Mouse (Mus musculus): ENCODE data around the gene Id1. TPM values are rescaled to one million over a fixed set of nuclear protein-coding genes. Genes with fewer than 3 reads are reported as not detected.

Id1 gene
- polyA plus RNA-seq, 1 experiment from 2014 or later = 123 TPM

DNA sequence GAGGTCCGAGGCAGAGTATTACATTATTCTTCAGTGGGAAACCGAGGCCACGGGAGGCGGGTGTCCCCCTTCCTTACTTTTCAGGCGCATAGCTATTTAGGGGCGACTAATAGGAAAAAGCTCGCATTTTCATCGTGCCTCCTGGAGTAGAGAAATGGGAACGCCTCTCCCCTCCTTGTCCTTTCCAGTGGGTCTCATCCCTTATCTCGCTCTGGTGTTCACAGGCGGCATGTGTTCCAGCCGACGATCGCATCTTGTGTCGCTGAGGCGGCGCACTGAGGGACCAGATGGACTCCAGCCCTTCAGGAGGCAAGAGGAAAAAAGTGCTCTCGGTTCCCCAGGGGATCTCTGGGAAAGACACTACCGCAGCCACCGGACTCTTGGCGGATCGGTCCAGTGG lies 697 bp downstream of the Id1 start:
- H3K9ac ChIP-seq = peak overlapping the region; percentile 70
- peak overlapping the region; percentile 79 for H3K4me2 ChIP-seq
- WGBS = under 1% methylated on average over 22 of the region's 22 CpGs
- no peak for TF ChIP-seq CTCF (IDR thresholded peaks at IDR 0.05; ENCODE audit: low read depth)
- H3K4me3 ChIP-seq (ENCODE audit: low read depth, low read length) = peak overlapping the region; percentile 69
- H3K4me1 ChIP-seq (ENCODE audit: insufficient read depth) = peaks cover 40% of the 10 kb centered on the region
- peaks cover 3% of the 10 kb centered on the region; the same call in 1 of the 2 replicates for H3K36me3 ChIP-seq (ENCODE audit: insufficient read depth)
- no peaks in the 10 kb centered on the region for H3K9me3 ChIP-seq (ENCODE audit: low read depth, low read length)
- peak overlapping the region; percentile 85 for H3K27ac ChIP-seq (ENCODE audit: low read depth)
- H3K27me3 ChIP-seq (ENCODE audit: insufficient read depth, low read length) = no peaks in the 10 kb centered on the region
- ATAC-seq (ENCODE audit: insufficient read depth) = no peak
- DNase-seq = peak; percentile 58

DNA sequence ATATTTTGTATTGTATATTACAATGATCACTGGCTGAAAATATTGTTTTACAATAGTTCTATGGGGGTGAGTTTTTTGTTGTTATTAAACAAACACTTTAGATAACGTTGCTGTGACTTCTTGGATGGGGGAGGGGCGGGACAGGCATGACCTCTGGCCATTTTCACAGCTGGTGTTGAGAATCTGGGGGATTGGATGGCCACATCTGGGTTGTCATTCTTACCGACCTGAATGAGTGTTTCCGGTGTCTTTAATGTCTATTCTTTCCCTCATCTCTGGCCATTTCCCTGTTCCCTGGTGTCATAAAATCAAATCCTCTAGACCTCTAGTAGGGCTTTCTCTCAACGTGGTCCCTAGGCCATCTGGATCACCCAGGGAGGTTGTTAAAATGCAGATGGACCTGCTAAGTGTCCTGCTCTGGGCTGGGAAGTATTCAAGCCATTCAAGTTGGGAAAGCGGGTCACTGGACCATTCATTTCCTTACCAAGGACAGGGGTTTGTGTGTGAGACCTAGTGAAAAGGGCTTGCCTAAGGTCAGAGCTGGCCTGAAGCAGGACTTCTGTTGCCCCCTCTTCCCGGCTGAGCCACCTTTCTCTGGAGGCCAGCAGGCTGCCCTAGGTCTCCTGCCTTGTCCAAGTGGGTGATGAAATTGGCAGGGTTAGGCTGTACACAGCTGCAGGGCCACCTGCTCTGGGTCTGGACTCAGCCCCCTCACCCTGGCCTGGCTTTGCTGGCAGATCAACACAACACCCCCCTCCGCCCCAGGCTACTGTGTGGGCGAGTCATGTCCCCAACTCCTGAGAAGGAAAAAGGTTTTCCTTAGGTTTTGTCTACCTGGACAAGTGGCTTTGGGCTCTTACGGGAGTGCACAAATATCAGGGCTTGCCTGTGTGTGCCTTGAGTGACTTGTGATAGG lies 1.5 kb downstream of the Id1 start:
- Histone ChIP-seq H3K27ac (ENCODE audit: low read depth) (peak overlapping the region; percentile 85), H3K4me1 (ENCODE audit: insufficient read depth) (peaks cover 47% of the 10 kb centered on the region), H3K27me3 (ENCODE audit: insufficient read depth, low read length) (no peaks in the 10 kb centered on the region), H3K4me2 (peak overlapping the region; percentile 79), H3K4me3 (ENCODE audit: low read depth, low read length) (peak overlapping the region; percentile 69), H3K9me3 (ENCODE audit: low read depth, low read length) (no peaks in the 10 kb centered on the region), H3K9ac (peak overlapping the region; percentile 70), H3K36me3 (ENCODE audit: insufficient read depth) (peaks cover 3% of the 10 kb centered on the region; the same call in 1 of the 2 replicates)
- no peak for TF ChIP-seq CTCF (IDR thresholded peaks at IDR 0.05; ENCODE audit: low read depth)
- DNase-seq (peak; percentile 42), ATAC-seq (ENCODE audit: insufficient read depth) (no peak)
- 8% methylated on average over 10 of the region's 10 CpGs for WGBS

DNA sequence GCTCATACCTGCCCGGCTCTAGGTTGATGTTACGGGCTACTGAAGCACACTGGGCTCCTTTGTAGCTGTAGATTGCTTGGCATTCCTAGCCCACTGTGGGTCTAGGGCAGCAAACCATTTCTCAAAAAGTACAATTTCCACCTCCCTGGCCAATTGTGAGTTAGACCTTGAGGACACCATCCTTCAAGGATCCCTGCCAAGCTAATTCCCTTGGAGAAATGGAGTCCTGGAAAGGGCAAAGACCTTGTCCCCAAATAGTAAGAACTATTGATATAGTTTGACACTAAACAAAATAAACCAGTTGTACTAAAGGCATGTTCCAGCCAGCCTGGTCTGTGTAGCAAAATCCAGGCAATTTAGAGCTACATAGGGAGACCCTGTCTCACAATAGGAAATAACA lies 2.3 kb downstream of the Id1 start:
- WGBS = 49% methylated on average over 2 of the region's 2 CpGs
- Histone ChIP-seq H3K4me3 (ENCODE audit: low read depth, low read length) (peak overlapping the region; percentile 69), H3K4me2 (peak overlapping the region; percentile 79), H3K36me3 (ENCODE audit: insufficient read depth) (peaks cover 3% of the 10 kb centered on the region; the same call in 1 of the 2 replicates), H3K27me3 (ENCODE audit: insufficient read depth, low read length) (no peaks in the 10 kb centered on the region), H3K9ac (peak overlapping the region; percentile 70), H3K9me3 (ENCODE audit: low read depth, low read length) (no peaks in the 10 kb centered on the region), H3K4me1 (ENCODE audit: insufficient read depth) (peaks cover 47% of the 10 kb centered on the region), H3K27ac (ENCODE audit: low read depth) (peak overlapping the region; percentile 85)
- no peak for TF ChIP-seq CTCF (IDR thresholded peaks at IDR 0.05; ENCODE audit: low read depth)
- DNase-seq (no peak), ATAC-seq (ENCODE audit: insufficient read depth) (no peak)

DNA sequence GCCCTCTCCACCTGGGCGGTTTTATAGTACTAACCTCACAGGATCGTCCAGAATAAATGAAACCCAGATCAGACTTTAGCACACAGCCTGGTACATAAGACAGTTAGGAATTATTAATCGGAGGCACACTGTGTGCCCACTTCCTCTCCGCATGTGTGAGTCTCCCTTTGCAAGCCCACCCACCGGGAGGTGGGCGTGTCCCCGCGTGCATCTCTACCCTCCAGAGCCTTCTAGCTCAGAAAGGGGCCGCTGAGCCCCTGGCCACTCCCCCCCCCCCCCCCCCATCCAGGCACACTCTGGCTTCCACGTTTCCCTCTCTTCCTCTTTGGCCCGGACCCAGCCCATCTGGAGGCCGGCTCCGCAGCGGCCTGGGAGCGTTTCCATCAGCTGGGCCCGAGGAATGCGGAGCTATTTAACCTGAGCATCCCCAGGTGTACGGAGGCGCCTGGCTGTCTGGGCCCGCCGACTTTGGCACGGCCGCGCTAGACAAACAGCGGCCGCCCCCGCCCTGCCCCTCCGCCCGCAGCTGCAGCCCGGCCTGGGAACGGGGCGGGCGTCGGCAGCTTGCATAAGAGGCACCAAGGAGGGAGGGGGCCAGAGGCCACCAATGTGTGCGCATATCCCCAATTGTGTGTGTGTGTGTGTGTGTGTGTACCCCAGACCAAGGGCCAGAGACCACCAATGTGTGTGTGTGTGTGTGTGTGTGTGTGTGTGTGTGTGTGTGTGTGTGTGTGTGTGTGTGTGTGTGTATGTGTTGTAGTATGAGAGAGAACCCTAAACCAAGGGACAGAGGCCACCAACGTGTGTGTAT lies 3.2 kb downstream of the Id1 start:
- H3K4me3 ChIP-seq (ENCODE audit: low read depth, low read length) = peak overlapping the region; percentile 69
- no peaks in the 10 kb centered on the region for H3K9me3 ChIP-seq (ENCODE audit: low read depth, low read length)
- peak; percentile 54 for ATAC-seq (ENCODE audit: insufficient read depth)
- TF ChIP-seq CTCF (IDR thresholded peaks at IDR 0.05; ENCODE audit: low read depth) = no peak
- H3K27me3 ChIP-seq (ENCODE audit: insufficient read depth, low read length) = no peaks in the 10 kb centered on the region
- peak; percentile 93 for DNase-seq
- peak overlapping the region; percentile 85 for H3K27ac ChIP-seq (ENCODE audit: low read depth)
- peak overlapping the region; percentile 79 for H3K4me2 ChIP-seq
- peaks cover 43% of the 10 kb centered on the region for H3K4me1 ChIP-seq (ENCODE audit: insufficient read depth)
- under 1% methylated on average over 34 of the region's 36 CpGs for WGBS
- peaks cover 3% of the 10 kb centered on the region; the same call in 1 of the 2 replicates for H3K36me3 ChIP-seq (ENCODE audit: insufficient read depth)
- peak overlapping the region; percentile 70 for H3K9ac ChIP-seq

DNA sequence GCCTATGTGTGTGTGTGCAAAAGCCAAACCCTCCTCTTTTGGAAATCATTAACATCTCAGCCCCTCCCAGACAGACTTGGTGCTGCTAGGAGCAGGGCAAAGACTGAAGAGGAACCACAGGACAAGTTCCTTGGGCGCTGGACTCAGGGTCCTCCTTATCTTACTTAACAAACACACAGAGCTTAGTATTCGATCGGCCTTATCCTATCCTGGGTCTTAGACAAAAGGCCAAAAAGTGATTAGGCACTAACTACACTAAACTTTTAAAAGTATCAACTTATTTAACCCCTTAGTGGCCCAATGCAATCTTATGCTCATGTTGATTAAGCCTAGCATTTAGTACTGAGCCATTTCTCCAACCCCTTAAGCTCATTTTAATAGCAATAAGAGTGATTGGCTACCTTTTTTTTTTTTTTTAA lies 3.8 kb downstream of the Id1 start:
- Histone ChIP-seq H3K36me3 (ENCODE audit: insufficient read depth) (peaks cover 3% of the 10 kb centered on the region; the same call in 1 of the 2 replicates), H3K4me3 (ENCODE audit: low read depth, low read length) (peak overlapping the region; percentile 69; the same call in 1 of the 2 replicates), H3K27me3 (ENCODE audit: insufficient read depth, low read length) (no peaks in the 10 kb centered on the region), H3K4me2 (peak overlapping the region; percentile 79), H3K9ac (peak overlapping the region; percentile 8; the same call in 1 of the 2 replicates), H3K9me3 (ENCODE audit: low read depth, low read length) (no peaks in the 10 kb centered on the region), H3K27ac (ENCODE audit: low read depth) (peak overlapping the region; percentile 85), H3K4me1 (ENCODE audit: insufficient read depth) (peaks cover 38% of the 10 kb centered on the region)
- TF ChIP-seq CTCF (IDR thresholded peaks at IDR 0.05; ENCODE audit: low read depth) = no peak
- DNase-seq (peak; percentile 76), ATAC-seq (ENCODE audit: insufficient read depth) (peak; percentile 32)
- 5% methylated on average over 3 of the region's 3 CpGs for WGBS

DNA sequence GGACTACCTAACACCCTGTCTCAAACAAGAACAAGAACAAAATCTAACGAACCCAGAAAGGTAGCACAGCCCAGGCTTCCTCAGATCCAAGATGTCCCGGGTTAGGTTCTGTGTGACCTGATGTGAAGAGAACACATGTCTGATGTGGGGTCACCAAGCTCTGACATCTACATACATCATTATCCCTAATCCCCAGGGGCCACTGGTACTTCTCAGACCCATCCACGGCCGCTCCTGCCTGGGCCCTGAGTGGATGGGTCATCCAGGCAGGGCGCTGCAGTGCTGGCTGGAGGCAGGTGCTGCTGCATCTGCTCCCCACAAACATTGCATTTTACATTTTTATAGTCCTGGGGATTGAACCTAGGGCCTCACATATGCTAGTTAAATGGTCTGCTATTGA lies 4.4 kb downstream of the Id1 start:
- TF ChIP-seq CTCF (IDR thresholded peaks at IDR 0.05; ENCODE audit: low read depth) = no peak
- ATAC-seq (ENCODE audit: insufficient read depth) (no peak), DNase-seq (no peak)
- Histone ChIP-seq H3K27ac (ENCODE audit: low read depth) (peak overlapping the region; percentile 85; the same call in 1 of the 2 replicates), H3K9ac (no peak overlapping the region), H3K36me3 (ENCODE audit: insufficient read depth) (peaks cover 3% of the 10 kb centered on the region; the same call in 1 of the 2 replicates), H3K27me3 (ENCODE audit: insufficient read depth, low read length) (no peaks in the 10 kb centered on the region), H3K4me3 (ENCODE audit: low read depth, low read length) (no peak overlapping the region), H3K9me3 (ENCODE audit: low read depth, low read length) (no peaks in the 10 kb centered on the region), H3K4me1 (ENCODE audit: insufficient read depth) (peaks cover 38% of the 10 kb centered on the region), H3K4me2 (no peak overlapping the region)
- WGBS = 64% methylated on average over 5 of the region's 5 CpGs
